Mouse (Mus musculus) adrenal gland, postnatal 10 days (tissue): ENCODE measurements around the gene Fam71b. TPM values are rescaled to one million over a fixed set of nuclear protein-coding genes. Genes with fewer than 3 reads are reported as not detected.
A peak's percentile ranks its signal among the peaks of the same experiment; 100 is the strongest.

Experiments
- DNase-seq: peaks from one replicate; pipeline ENCODE4 v3.0.0; 2021; ENCODE audit warnings: mixed read lengths
- long read RNA-seq, 2 experiments: library from polyadenylated mRNA; stranded (forward); transcript quantifications; one replicate each; pipeline ENCODE4 v2.0.0; 2021
- total RNA-seq, 2 experiments: library from RNA; stranded (reverse); gene quantifications; 2 replicates each; pipeline ENCODE4 v1.2.3; 2021

The Fam71b gene
- not detected for total RNA-seq
- long read RNA-seq, experiment 1: 0 reads
- long read RNA-seq, experiment 2: 0 reads

- DNase-seq: no peak
Observed at GRCm38 (mm10) chr11:46396167-46396859, at the start of gene Fam71b. Gene Fam71b (plus strand): TSS chr11:46396559.

GRCm38 (mm10) chr11:46347756-46348155 lies 48.6 kb upstream of the Fam71b start:
- DNase-seq: no peak

- no peak for DNase-seq
Observed at GRCm38 (mm10) chr11:46348416-46348815, 47.9 kb upstream of the Fam71b start.

- DNase-seq: no peak
Observed at GRCm38 (mm10) chr11:46349681-46350410, 46.5 kb upstream of the Fam71b start.

- DNase-seq: no peak
Observed at GRCm38 (mm10) chr11:46358369-46358768, 38.0 kb upstream of the Fam71b start.

- DNase-seq: no peak
Observed at GRCm38 (mm10) chr11:46360991-46361665, 35.2 kb upstream of the Fam71b start.

- DNase-seq: peak; percentile 5
Observed at GRCm38 (mm10) chr11:46362061-46363022, 34.0 kb upstream of the Fam71b start.

- no peak for DNase-seq
Observed at GRCm38 (mm10) chr11:46363864-46364263, 32.5 kb upstream of the Fam71b start.

- DNase-seq: no peak
Observed at GRCm38 (mm10) chr11:46365744-46366143, 30.6 kb upstream of the Fam71b start.

GRCm38 (mm10) chr11:46366357-46366756 lies 30.0 kb upstream of the Fam71b start:
- DNase-seq: no peak

GRCm38 (mm10) chr11:46370457-46370856 lies 25.9 kb upstream of the Fam71b start:
- no peak for DNase-seq

GRCm38 (mm10) chr11:46371250-46371649 lies 25.1 kb upstream of the Fam71b start:
- no peak for DNase-seq

GRCm38 (mm10) chr11:46372331-46372953 lies 23.9 kb upstream of the Fam71b start:
- DNase-seq: no peak

GRCm38 (mm10) chr11:46373071-46374030 lies 23.0 kb upstream of the Fam71b start:
- DNase-seq: no peak

GRCm38 (mm10) chr11:46375015-46375414 lies 21.3 kb upstream of the Fam71b start:
- no peak for DNase-seq

GRCm38 (mm10) chr11:46377316-46377715 lies 19.0 kb upstream of the Fam71b start:
- no peak for DNase-seq

GRCm38 (mm10) chr11:46377819-46378782 lies 18.3 kb upstream of the Fam71b start:
- DNase-seq: no peak

- DNase-seq: no peak
Observed at GRCm38 (mm10) chr11:46380097-46380675, 16.2 kb upstream of the Fam71b start.

- DNase-seq: no peak
Observed at GRCm38 (mm10) chr11:46382466-46382865, 13.9 kb upstream of the Fam71b start.
